Mouse (Mus musculus): ENCODE data around the gene Slc39a2.

DNA sequence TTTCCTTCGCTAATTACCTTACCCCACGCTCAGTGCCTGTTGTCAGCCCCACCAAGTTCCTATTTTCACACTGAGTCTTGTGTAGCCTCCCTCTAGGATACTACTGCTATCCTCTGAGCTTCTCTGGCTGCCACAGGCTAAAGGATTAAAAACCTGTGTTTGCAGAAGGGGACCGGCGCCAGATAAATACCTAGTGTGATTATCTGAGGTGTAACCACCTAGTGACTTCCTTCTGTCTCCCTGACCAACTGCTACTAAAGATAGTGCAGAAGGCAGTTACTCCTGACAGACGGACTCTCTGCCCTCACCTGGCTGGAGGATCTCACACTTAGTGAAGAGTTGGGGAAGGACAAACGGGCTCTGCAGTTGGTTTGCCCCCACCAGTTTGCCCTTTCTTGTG is 3.3 kb downstream of the Slc39a2 start:
- TF ChIP-seq CTCF (IDR thresholded peaks at IDR 0.05; ENCODE audit: low read depth, low read length) (no peak), GATA1 (IDR thresholded peaks at IDR 0.05; ENCODE audit: borderline replicate concordance, low read length) (no peak), POLR2AphosphoS5 (IDR thresholded peaks at IDR 0.05; ENCODE audit: insufficient replicate concordance, low read depth, low read length) (no peak)

All from G1E (cell line).